Mouse (Mus musculus) activated CD4-positive, CD25-positive, alpha-beta regulatory T cell, adult 4 months (primary cell): ENCODE results near the gene Gm10354. TPM values are rescaled to one million over a fixed set of nuclear protein-coding genes. Genes with fewer than 3 reads are reported as not detected.
"Not testable (repeated sequence)": the region's sequence is repeated elsewhere in the genome, so short reads cannot be mapped to it uniquely, and the experiment has no call there.

Source experiments
- ATAC-seq: one replicate; pipeline ENCODE4 v1.8.0; 2017
- polyA plus RNA-seq, 2 experiments: library from polyadenylated mRNA; unstranded; fragments of 100-300 nt; shearing (Covaris generic); gene quantifications; one replicate each; pipeline ENCODE4 v1.2.1; 2017

Gm10354 gene
- polyA plus RNA-seq = not detected

GRCm38 (mm10) chr5:14978835-14979234 lies at the start of gene Gm10354:
TSS of gene Gm10354 (minus strand) at chr5:14978935.
- not testable (repeated sequence) for ATAC-seq

- not testable (repeated sequence) for ATAC-seq
These were observed 45.6 kb upstream of the Gm10354 start for GRCm38 (mm10) chr5:15024316-15024715.

DNA sequence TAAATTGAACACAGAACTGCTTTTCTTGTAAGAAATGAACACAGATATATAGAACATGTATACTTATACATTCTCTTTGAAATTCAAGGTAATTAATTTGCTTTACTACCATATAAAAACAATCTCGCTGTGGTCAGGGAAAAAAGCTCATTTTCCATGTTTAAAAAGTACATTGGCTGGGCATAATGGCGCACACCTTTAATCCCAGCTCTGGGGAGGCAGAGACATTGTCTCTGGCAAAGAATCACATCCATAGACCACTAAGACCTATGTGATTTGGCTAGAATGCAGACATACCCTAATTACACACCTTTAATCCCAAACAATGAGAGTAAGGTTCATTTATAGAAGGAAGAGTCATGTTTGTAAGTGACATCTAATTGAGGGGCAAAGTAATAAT lies 41.3 kb upstream of the Gm10354 start:
- ATAC-seq = not testable (repeated sequence)

DNA sequence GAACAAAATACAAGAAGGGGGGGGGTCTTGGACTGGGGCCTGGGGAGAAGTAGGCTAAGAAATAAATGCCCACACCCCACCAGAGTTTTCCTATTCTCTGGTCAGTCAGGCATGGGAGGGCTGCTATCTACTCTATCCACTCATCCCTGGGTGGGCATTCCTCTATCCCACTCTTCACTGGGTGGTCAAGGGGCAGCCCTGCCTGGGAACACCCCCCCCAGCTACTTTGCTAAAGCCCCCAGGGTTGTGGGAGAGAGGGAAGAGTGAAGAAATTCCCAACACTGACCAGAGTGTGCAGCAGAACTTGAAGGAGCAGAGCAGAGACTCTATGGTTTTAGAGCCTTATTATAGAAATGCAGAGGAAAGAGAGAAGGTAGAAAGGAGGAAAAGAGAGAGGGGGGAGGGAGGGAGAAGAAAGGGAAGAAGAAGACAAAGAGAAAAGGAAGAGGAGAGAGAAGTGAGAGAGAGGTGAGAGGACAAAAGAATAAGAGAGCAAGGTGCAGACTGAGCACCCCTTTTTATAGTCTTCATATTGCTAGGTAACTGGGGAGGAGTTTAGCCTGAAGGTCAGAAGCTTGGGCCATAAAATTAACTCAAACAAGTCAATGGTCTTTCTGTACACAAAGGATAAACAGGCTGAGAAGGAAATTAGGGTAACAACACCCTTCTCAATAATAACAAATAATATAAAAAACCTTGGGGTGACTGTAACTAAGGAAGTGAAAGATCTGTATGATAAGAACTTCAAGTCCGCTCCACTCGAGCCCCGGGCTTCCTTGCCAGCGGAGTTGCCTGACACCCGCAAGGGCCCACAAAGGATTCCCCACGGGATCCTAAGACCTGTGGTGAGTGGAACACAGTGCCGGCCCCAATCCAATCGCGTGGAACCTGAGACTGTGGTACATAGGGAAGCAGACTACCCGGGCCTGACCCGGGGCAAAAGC lies 32.2 kb upstream of the Gm10354 start:
- ATAC-seq = not testable (repeated sequence)

DNA sequence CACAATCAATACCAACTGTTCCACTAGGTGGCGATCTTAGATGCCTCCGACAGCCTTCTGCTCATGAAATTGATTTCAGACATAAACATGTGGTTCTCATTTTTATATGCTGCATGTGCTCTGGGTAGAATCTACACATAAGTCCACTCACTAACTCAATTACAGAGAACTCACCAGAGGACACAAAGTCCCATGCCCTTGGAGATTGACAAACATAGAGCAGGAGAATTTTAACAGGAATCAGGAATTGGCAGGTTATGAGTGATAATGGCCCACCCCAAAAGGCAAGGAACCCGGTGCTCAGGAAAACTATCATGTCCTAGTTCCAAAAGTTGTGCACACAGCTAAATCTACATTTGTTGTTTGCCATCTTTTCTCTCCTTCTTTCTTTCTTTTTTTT lies 28.2 kb upstream of the Gm10354 start:
- ATAC-seq = not testable (repeated sequence)

DNA sequence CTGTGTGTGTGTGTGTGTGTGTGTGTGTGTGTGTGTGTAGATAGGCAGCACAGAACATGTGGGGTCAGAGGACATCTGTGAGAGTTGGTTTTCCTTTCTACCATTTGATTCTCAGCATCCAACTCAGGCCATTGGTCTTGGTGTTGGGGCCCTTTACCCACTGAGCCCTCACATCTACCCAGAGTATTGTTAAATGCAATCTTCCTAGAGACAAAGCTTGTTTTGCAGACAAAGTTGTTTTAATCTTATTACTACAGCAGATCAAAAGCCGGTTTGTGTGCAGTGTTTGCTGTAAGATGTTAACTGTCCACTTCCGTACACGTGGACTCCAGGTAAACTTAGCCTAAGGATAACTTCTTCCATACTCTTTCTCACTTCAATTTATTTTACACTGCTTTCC lies 27.6 kb upstream of the Gm10354 start:
- ATAC-seq = not testable (repeated sequence)

GRCm38 (mm10) chr5:15005584-15005983 lies 26.8 kb upstream of the Gm10354 start:
- not testable (repeated sequence) for ATAC-seq

GRCm38 (mm10) chr5:15004569-15005562 lies 26.1 kb upstream of the Gm10354 start:
- ATAC-seq = not testable (repeated sequence)

DNA sequence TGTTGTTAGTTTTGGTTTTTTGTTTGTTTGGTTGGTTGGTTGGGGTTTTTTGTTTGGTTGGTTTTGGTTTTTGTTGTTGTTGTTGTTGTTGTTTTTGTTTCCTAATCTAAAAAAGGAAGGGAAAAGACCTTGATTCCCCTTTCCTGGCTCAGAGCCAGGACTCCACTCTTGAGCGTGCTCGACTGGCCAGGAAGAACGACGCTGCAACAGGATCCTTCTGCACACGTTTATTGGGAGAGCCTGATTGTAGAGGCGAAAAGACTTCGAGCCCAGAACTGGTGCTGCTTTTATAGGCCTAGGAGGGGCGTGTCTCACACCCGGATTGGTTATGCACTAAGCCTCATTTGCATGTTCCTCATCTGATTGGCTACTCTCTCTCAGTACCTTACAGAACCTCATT lies 19.3 kb upstream of the Gm10354 start:
- ATAC-seq = not testable (repeated sequence)

GRCm38 (mm10) chr5:14997556-14997955 lies 18.8 kb upstream of the Gm10354 start:
- not testable (repeated sequence) for ATAC-seq

GRCm38 (mm10) chr5:14996670-14997249 lies 18.0 kb upstream of the Gm10354 start:
- not testable (repeated sequence) for ATAC-seq

- not testable (repeated sequence) for ATAC-seq
These were observed 15.4 kb upstream of the Gm10354 start for GRCm38 (mm10) chr5:14994124-14994523.

GRCm38 (mm10) chr5:14990375-14991158 lies 11.8 kb upstream of the Gm10354 start:
- not testable (repeated sequence) for ATAC-seq

GRCm38 (mm10) chr5:14986649-14987387 lies 8.1 kb upstream of the Gm10354 start:
- not testable (repeated sequence) for ATAC-seq

GRCm38 (mm10) chr5:14977368-14977767 lies 1.4 kb downstream of the Gm10354 start:
- ATAC-seq = not testable (repeated sequence)

- not testable (repeated sequence) for ATAC-seq
These were observed 3.4 kb downstream of the Gm10354 start for GRCm38 (mm10) chr5:14975294-14975693.

DNA sequence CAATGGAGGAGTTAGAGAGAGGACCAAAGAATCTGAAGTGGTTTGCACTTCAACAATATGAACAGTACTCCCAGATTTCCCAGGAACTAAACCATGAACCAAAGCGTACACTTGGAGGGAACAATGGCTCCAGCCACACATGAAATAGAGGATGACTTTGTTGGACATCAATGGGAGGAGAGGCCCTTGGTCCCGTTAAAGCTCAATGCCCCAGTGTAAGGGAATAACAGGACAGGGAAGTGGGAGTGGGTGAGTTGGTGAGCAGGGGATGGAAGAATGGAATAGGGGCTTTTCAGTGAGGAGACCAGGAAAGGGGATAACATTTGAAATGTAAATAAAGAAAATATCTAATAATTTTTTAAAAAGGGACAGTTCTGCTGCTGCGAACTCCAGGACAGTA lies 5.9 kb downstream of the Gm10354 start:
- ATAC-seq = not testable (repeated sequence)

- ATAC-seq = not testable (repeated sequence)
These were observed 14.9 kb downstream of the Gm10354 start for GRCm38 (mm10) chr5:14963821-14964220.

GRCm38 (mm10) chr5:14961502-14961901 lies 17.2 kb downstream of the Gm10354 start:
- not testable (repeated sequence) for ATAC-seq

DNA sequence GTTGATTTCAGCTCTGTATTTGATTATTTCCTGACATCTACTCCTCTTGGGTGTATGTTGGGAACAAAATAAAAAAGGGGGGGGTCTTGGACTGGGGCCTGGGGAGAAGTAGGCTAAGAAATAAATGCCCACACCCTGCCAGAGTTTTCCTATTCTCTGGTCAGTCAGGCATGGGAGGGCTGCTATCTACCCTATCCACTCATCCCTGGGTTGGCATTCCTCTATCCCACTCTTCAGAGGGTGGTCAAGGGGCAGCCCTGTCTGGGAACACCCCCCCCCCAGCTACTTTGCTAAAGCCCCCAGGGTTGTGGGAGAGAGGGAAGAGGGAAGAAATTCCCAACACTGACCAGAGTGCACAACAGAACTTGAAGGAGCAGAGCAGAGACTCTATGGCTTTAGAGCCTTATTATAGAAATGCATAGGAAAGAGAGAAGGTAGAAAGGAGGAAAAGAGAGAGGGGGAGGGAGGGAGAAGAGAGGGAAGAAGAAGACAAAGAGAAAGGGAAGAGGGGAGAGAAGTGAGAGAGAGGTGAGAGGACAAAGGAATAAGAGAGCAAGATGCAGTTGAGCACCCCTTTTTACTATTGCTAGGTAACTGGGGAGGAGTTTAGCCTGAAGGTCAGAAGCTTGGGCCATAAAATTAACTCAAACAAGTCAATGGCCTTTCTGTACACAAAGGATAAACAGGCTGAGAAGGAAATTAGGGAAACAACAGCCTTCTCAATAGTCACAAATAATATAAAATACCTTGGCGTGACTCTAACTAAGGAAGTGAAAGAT lies 22.6 kb downstream of the Gm10354 start:
- ATAC-seq = not testable (repeated sequence)
